Mouse (Mus musculus) right cerebral cortex, postnatal 4 days (tissue): ENCODE results near the gene Dact2.

Source experiments
- DNase-seq: peaks from one replicate; pipeline ENCODE4 v3.0.0-alpha.2; 2022

Dact2 gene

GRCm38 (mm10) chr17:14172731-14173130 is 31.4 kb downstream of the Dact2 start:
- no peak for DNase-seq

GRCm38 (mm10) chr17:14172184-14172583 is 31.9 kb downstream of the Dact2 start:
- no peak for DNase-seq

- DNase-seq, result no peak
Observed at GRCm38 (mm10) chr17:14170961-14171479, 33.1 kb downstream of the Dact2 start.

- no peak for DNase-seq
Observed at GRCm38 (mm10) chr17:14169431-14169830, 34.7 kb downstream of the Dact2 start.

GRCm38 (mm10) chr17:14167594-14167993 is 36.5 kb downstream of the Dact2 start:
- DNase-seq, result no peak

GRCm38 (mm10) chr17:14166746-14167432 is 37.2 kb downstream of the Dact2 start:
- no peak for DNase-seq

GRCm38 (mm10) chr17:14165934-14166610 is 38.0 kb downstream of the Dact2 start:
- no peak for DNase-seq

GRCm38 (mm10) chr17:14165332-14165876 is 38.7 kb downstream of the Dact2 start:
- peak; percentile 48 for DNase-seq

- no peak for DNase-seq
Observed at GRCm38 (mm10) chr17:14160846-14161245, 43.3 kb downstream of the Dact2 start.

GRCm38 (mm10) chr17:14157779-14158195 is 46.3 kb downstream of the Dact2 start:
- no peak for DNase-seq
